Comparison of ENCODE assay signal across 8 mouse cellular contexts in the genomic region with DNA sequence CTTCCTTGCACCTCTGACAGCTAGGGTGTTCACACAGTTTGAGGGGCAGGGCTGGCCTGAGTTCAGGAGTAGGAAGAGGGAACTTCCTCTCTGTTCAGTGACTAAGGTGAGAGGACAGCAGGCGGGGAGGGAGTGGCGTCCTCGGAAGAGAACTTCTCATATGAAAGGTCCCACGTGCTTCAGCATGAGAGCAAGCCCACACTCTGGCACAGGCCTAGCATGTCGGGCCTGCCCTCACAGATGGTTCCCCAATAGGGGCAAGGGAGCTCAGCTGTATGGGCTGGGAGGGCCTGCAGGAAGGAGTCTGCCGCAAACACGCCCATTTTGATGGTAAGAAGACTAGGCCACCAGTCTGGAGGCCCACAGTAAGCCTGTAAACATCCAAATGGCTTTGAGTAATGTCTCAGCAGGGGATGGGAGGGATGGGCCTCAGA. TPM values are rescaled to one million over a fixed set of nuclear protein-coding genes. Genes with fewer than 3 reads are reported as not detected.
DNase-seq lines count a peak whose midpoint lies in the region; ATAC-seq and TF ChIP-seq lines count a peak whose summit lies in the region.

No protein-coding gene starts in this region.

- no peaks in the 10 kb centered on the region for H3K27me3 ChIP-seq in hindbrain, embryonic 12.5 days
- H3K27me3 ChIP-seq in hindbrain, postnatal 0 days (ENCODE audit: insufficient read depth, low read length) = no peaks in the 10 kb centered on the region
- H3K27me3 ChIP-seq in lung, postnatal 0 days (replicated peaks; ENCODE audit: insufficient read depth, low read length) = no peaks in the 10 kb centered on the region
- H3K27me3 ChIP-seq in splenic B cell, adult 2 months (ENCODE audit: control insufficient read depth, insufficient read depth, low read length, poor library complexity, severe bottlenecking) = no peaks in the 10 kb centered on the region

- no peak for DNase-seq in hindbrain, postnatal 0 days (ENCODE audit: low spot score)
- DNase-seq in R1 (ENCODE audit: low read depth, low spot score) = peak; percentile 79
- DNase-seq in lung, postnatal 0 days (ENCODE audit: low spot score) = peak; percentile 77
- DNase-seq in splenic B cell, adult 2 months (ENCODE audit: low read depth, low spot score) = peak; percentile 94
- no peak for DNase-seq in left cerebral cortex, adult 18-20 months (ENCODE audit: low spot score in 2 of 2)
- no peak for DNase-seq in right cerebral cortex, postnatal 25 days

- H3K36me3 ChIP-seq in hindbrain, embryonic 12.5 days = no peaks in the 10 kb centered on the region
- H3K36me3 ChIP-seq in hindbrain, postnatal 0 days (ENCODE audit: insufficient read depth, low read length) = no peaks in the 10 kb centered on the region
- H3K36me3 ChIP-seq in lung, postnatal 0 days (ENCODE audit: insufficient read depth, low read length) = no peaks in the 10 kb centered on the region
- H3K36me3 ChIP-seq in splenic B cell, adult 2 months (ENCODE audit: control insufficient read depth, insufficient read depth, low read length, poor library complexity, severe bottlenecking) = peaks cover 5% of the 10 kb centered on the region

- no peaks in the 10 kb centered on the region for H3K9me3 ChIP-seq in hindbrain, embryonic 12.5 days (replicated peaks)
- no peaks in the 10 kb centered on the region for H3K9me3 ChIP-seq in hindbrain, postnatal 0 days (ENCODE audit: low read length)
- no peaks in the 10 kb centered on the region for H3K9me3 ChIP-seq in lung, postnatal 0 days (ENCODE audit: low read length)

- H3K4me1 ChIP-seq in hindbrain, embryonic 12.5 days = peaks cover 56% of the 10 kb centered on the region
- peaks cover 51% of the 10 kb centered on the region for H3K4me1 ChIP-seq in hindbrain, postnatal 0 days (ENCODE audit: insufficient read depth, low read length)
- H3K4me1 ChIP-seq in lung, postnatal 0 days (ENCODE audit: insufficient read depth, low read depth, low read length) = peaks cover 54% of the 10 kb centered on the region

- no peak overlapping the region for H3K4me3 ChIP-seq in hindbrain, embryonic 12.5 days
- H3K4me3 ChIP-seq in hindbrain, postnatal 0 days (ENCODE audit: low read length) = no peak overlapping the region
- no peak overlapping the region for H3K4me3 ChIP-seq in lung, postnatal 0 days (ENCODE audit: low read depth, low read length)

- 0 out of 2 replicates have a peak overlapping the region, but pooled peaks have one; percentile 23 for H3K9ac ChIP-seq in hindbrain, embryonic 12.5 days
- H3K9ac ChIP-seq in hindbrain, postnatal 0 days (replicated peaks; ENCODE audit: low read length) = no peak overlapping the region
- no peak overlapping the region for H3K9ac ChIP-seq in lung, postnatal 0 days (replicated peaks; ENCODE audit: low read depth)

- no peak for ATAC-seq in hindbrain, embryonic 12.5 days (ENCODE audit: low FRiP score)
- ATAC-seq in hindbrain, postnatal 0 days = no peak
- peak; percentile 81 to 82 for ATAC-seq in hematopoietic stem cell, adult 5-6 weeks (replicated peaks in 1 of 2; ENCODE audit: insufficient read depth in 1 of 2, low FRiP score in 2 of 2, low TSS enrichment in 1 of 2, low read depth in 1 of 2, poor library complexity in 2 of 2, severe bottlenecking in 2 of 2)
- ATAC-seq in lung, postnatal 0 days = peak; percentile 53

- H3K4me2 ChIP-seq in hindbrain, embryonic 12.5 days (replicated peaks) = no peak overlapping the region
- H3K4me2 ChIP-seq in hindbrain, postnatal 0 days (ENCODE audit: low read depth, low read length) = no peak overlapping the region
- 0 out of 2 replicates have a peak overlapping the region, but pooled peaks have one; percentile 5 for H3K4me2 ChIP-seq in lung, postnatal 0 days (replicated peaks; ENCODE audit: low read depth, low read length)

- WGBS in hindbrain, embryonic 12.5 days = 57% methylated on average over 7 of the region's 7 CpGs
- WGBS in hindbrain, postnatal 0 days = 49% methylated on average over 7 of the region's 7 CpGs
- 36% methylated on average over 7 of the region's 7 CpGs for WGBS in lung, postnatal 0 days

- no peak overlapping the region for H3K27ac ChIP-seq in hindbrain, embryonic 12.5 days
- no peak overlapping the region for H3K27ac ChIP-seq in hindbrain, postnatal 0 days
- H3K27ac ChIP-seq in lung, postnatal 0 days (ENCODE audit: low read length) = peak overlapping the region; percentile 47; the same call in 1 of the 2 replicates

- no peak for TF ChIP-seq CTCF in hindbrain, postnatal 0 days (IDR thresholded peaks at IDR 0.05; ENCODE audit: low read depth)
- TF ChIP-seq CTCF in lung, postnatal 0 days (IDR thresholded peaks at IDR 0.05) = no peak

- TF ChIP-seq EP300 in lung, postnatal 0 days (IDR thresholded peaks at IDR 0.05) = no peak

RNA-seq across cellular contexts. Expression of a gene that starts 5.7 kb away (rescaled TPM):
- 21.8 and 22.0 TPM in 2 replicates for polyA plus RNA-seq in hindbrain, embryonic 12.5 days (2016; fragmentation: Nextera tagmentation; extraction: Ambion mirVana)
- total RNA-seq in hindbrain, postnatal 0 days (2014; rRNA removed) = 138 and 142 TPM in 2 replicates
- 25.8 and 26.2 TPM in 2 replicates for polyA plus RNA-seq in hindbrain, postnatal 0 days (2015; fragmentation: Nextera tagmentation; extraction: Ambion mirVana)
- 147 and 234 TPM in 2 replicates for total RNA-seq in hematopoietic stem cell, adult 5-6 weeks (2017)
- polyA plus RNA-seq in lung, postnatal 0 days (2015; fragmentation: Nextera tagmentation; extraction: Ambion mirVana) = 13.9 and 14.0 TPM in 2 replicates
- 100 to 1,000 TPM; 224 to 230 TPM for total RNA-seq in left cerebral cortex, adult 18-20 months (2021)

RNA-seq across cellular contexts. Expression of a gene that starts 17.4 kb away (rescaled TPM):
- 17.5 and 22.1 TPM in 2 replicates for polyA plus RNA-seq in hindbrain, embryonic 12.5 days (2016; fragmentation: Nextera tagmentation; extraction: Ambion mirVana)
- total RNA-seq in hindbrain, postnatal 0 days (2014; rRNA removed) = 97.2 and 121 TPM in 2 replicates
- 70.9 and 71.5 TPM in 2 replicates for polyA plus RNA-seq in hindbrain, postnatal 0 days (2015; fragmentation: Nextera tagmentation; extraction: Ambion mirVana)
- 6.0 and 6.6 TPM in 2 replicates for total RNA-seq in hematopoietic stem cell, adult 5-6 weeks (2017)
- polyA plus RNA-seq in lung, postnatal 0 days (2015; fragmentation: Nextera tagmentation; extraction: Ambion mirVana) = 2.0 and 2.6 TPM in 2 replicates
- total RNA-seq in left cerebral cortex, adult 18-20 months (2021) = 10 to 100 TPM; 67.2 to 71.2 TPM

RNA-seq across cellular contexts. Expression of a gene that starts 31.3 kb away (rescaled TPM):
- 10.1 and 10.4 TPM in 2 replicates for polyA plus RNA-seq in hindbrain, embryonic 12.5 days (2016; fragmentation: Nextera tagmentation; extraction: Ambion mirVana)
- total RNA-seq in hindbrain, postnatal 0 days (2014; rRNA removed) = 64.6 and 69.6 TPM in 2 replicates
- polyA plus RNA-seq in hindbrain, postnatal 0 days (2015; fragmentation: Nextera tagmentation; extraction: Ambion mirVana) = 18.9 and 21.8 TPM in 2 replicates
- 23.2 and 32.7 TPM in 2 replicates for total RNA-seq in hematopoietic stem cell, adult 5-6 weeks (2017)
- 22.7 and 24.4 TPM in 2 replicates for polyA plus RNA-seq in lung, postnatal 0 days (2015; fragmentation: Nextera tagmentation; extraction: Ambion mirVana)
- 10 to 100 TPM; 49.2 to 52.4 TPM for total RNA-seq in left cerebral cortex, adult 18-20 months (2021)

Comparison
In these comparisons a context has a peak if more than half of its experiments do, and no peak if none do; other contexts are left out.
1. ATAC-seq: peak in hematopoietic stem cell, adult 5-6 weeks (2 of 2) and lung, postnatal 0 days (single experiment); none in hindbrain, embryonic 12.5 days (single experiment) and hindbrain, postnatal 0 days (single experiment).
2. DNase-seq: peak in R1 (single experiment), lung, postnatal 0 days (single experiment) and splenic B cell, adult 2 months (single experiment); none in hindbrain, postnatal 0 days (single experiment), left cerebral cortex, adult 18-20 months (0 of 2) and right cerebral cortex, postnatal 25 days (single experiment).